Mouse (Mus musculus) ovary, postnatal 10 days (tissue): ENCODE results near the gene Znrd1as.
"Not testable (repeated sequence)": the region's sequence is repeated elsewhere in the genome, so short reads cannot be mapped to it uniquely, and the experiment has no call there.

ENCODE experiments used
- DNase-seq: peaks from one replicate; pipeline ENCODE4 v3.0.0; 2022; ENCODE audit warnings: low spot score

Gene Znrd1as

GRCm38 (mm10) chr17:36950981-36951947 lies 7.1 kb upstream of the Znrd1as start, which contains the start of gene Ppp1r11:
Ppp1r11 (minus strand) TSS chr17:36951741.
- DNase-seq = peak; percentile 77

GRCm38 (mm10) chr17:36952631-36953030 lies 5.8 kb upstream of the Znrd1as start:
- DNase-seq = no peak

- DNase-seq = no peak
These were observed 5.3 kb upstream of the Znrd1as start for GRCm38 (mm10) chr17:36953062-36953461.

- no peak for DNase-seq
These were observed 492 bp downstream of the Znrd1as start for GRCm38 (mm10) chr17:36958884-36959283.

- no peak for DNase-seq
These were observed 2.7 kb downstream of the Znrd1as start for GRCm38 (mm10) chr17:36961125-36961524.

GRCm38 (mm10) chr17:36966875-36967274 lies 8.5 kb downstream of the Znrd1as start:
- no peak for DNase-seq

GRCm38 (mm10) chr17:36970316-36970890 lies 12.0 kb downstream of the Znrd1as start:
- DNase-seq = no peak

- no peak for DNase-seq
These were observed 12.9 kb downstream of the Znrd1as start for GRCm38 (mm10) chr17:36971172-36971850.

GRCm38 (mm10) chr17:36972791-36973190 lies 14.4 kb downstream of the Znrd1as start:
- DNase-seq = no peak

- DNase-seq = no peak
These were observed 14.9 kb downstream of the Znrd1as start for GRCm38 (mm10) chr17:36973271-36973787.

- DNase-seq = no peak
These were observed 22.9 kb downstream of the Znrd1as start, which contains the start of gene 2410137M14Rik for GRCm38 (mm10) chr17:36981221-36981813. 2410137M14Rik (minus strand) TSS chr17:36981237.

- no peak for DNase-seq
These were observed 23.5 kb downstream of the Znrd1as start for GRCm38 (mm10) chr17:36981845-36982244.

GRCm38 (mm10) chr17:36982253-36983155 lies 24.1 kb downstream of the Znrd1as start:
- DNase-seq = no peak

GRCm38 (mm10) chr17:36988475-36988874 lies 30.1 kb downstream of the Znrd1as start:
- DNase-seq = no peak

GRCm38 (mm10) chr17:36989437-36989836 lies 31.0 kb downstream of the Znrd1as start, which contains the start of gene H2-M5:
H2-M5 (minus strand) TSS chr17:36989537.
- no peak for DNase-seq

GRCm38 (mm10) chr17:36990630-36991029 lies 32.2 kb downstream of the Znrd1as start:
- not testable (repeated sequence) for DNase-seq

GRCm38 (mm10) chr17:36992336-36993104 lies 34.1 kb downstream of the Znrd1as start:
- no peak for DNase-seq

GRCm38 (mm10) chr17:36993770-36994325 lies 35.5 kb downstream of the Znrd1as start:
- no peak for DNase-seq

GRCm38 (mm10) chr17:36994528-36994927 lies 36.1 kb downstream of the Znrd1as start:
- no peak for DNase-seq

- no peak for DNase-seq
These were observed 37.1 kb downstream of the Znrd1as start for GRCm38 (mm10) chr17:36995448-36995847.
